Mouse (Mus musculus) CH12.LX (cell line): ENCODE measurements around the gene Gm20388.

ENCODE experiments used
- BHLHE40 ChIP-seq: IDR thresholded peaks from 2 replicates; pipeline ENCODE4 v1.6.1; 2011; ENCODE audit warnings: mild to moderate bottlenecking, low read depth, low read length, improper control_type of control experiment
- CTCF ChIP-seq, 2 experiments: IDR thresholded peaks in 1 of 2; conservative IDR thresholded peaks in 1 of 2; 2 replicates each; pipeline ENCODE4 v1.5.1; 2011 to 2012; ENCODE audit warnings: low read depth in 2 of 2, low read length in 2 of 2, improper control_type of control experiment in 1 of 2, inconsistent platforms in 1 of 2, mild to moderate bottlenecking in 1 of 2, moderate library complexity in 1 of 2
- EP300 ChIP-seq: IDR thresholded peaks from 2 replicates; pipeline ENCODE4 v1.6.1; 2011; ENCODE audit warnings: low read length, improper control_type of control experiment
- ETS1 ChIP-seq: conservative IDR thresholded peaks from 2 replicates; pipeline ENCODE4 v1.6.1; 2012; ENCODE audit warnings: low read depth, mild to moderate bottlenecking, inconsistent platforms, low read length, improper control_type of control experiment, moderate library complexity
- MAX ChIP-seq: IDR thresholded peaks from 2 replicates; pipeline ENCODE4 v1.6.1; 2011; ENCODE audit warnings: low read length, improper control_type of control experiment
- MAZ ChIP-seq: IDR thresholded peaks from 2 replicates; pipeline ENCODE4 v1.6.1; 2012; ENCODE audit warnings: low read depth, mild to moderate bottlenecking, inconsistent platforms, low read length, improper control_type of control experiment, moderate library complexity
- MEF2A ChIP-seq: IDR thresholded peaks from 2 replicates; pipeline ENCODE4 v1.6.1; 2014; ENCODE audit warnings: low read depth, mild to moderate bottlenecking, inconsistent platforms, low read length, improper control_type of control experiment, borderline replicate concordance
- PAX5 ChIP-seq: IDR thresholded peaks from 2 replicates; pipeline ENCODE4 v1.6.1; 2012; ENCODE audit warnings: low read length, inconsistent platforms, mixed read lengths
- POLR2A ChIP-seq: IDR thresholded peaks from 2 replicates; pipeline ENCODE4 v1.6.1; 2011; ENCODE audit warnings: low read depth, mild to moderate bottlenecking, improper control_type of control experiment, low read length
- SMC3 ChIP-seq: IDR thresholded peaks from 2 replicates; pipeline ENCODE4 v1.6.1; 2011; ENCODE audit warnings: low read depth, low read length, improper control_type of control experiment
- ZC3H11A ChIP-seq: IDR thresholded peaks from 2 replicates; pipeline ENCODE4 v1.6.1; 2012; ENCODE audit warnings: low read depth, mild to moderate bottlenecking, inconsistent platforms, low read length, improper control_type of control experiment

GRCm38 (mm10) chr8:120821399-120822170 lies 910.9 kb downstream of the Gm20388 start:
- TF ChIP-seq ETS1 (no peak), MEF2A (no peak), PAX5 (no peak), MAX (no peak), MAZ (no peak), CTCF (conservative IDR thresholded peaks at IDR 0.05 in 1 of 2, IDR thresholded peaks at IDR 0.05 in 1 of 2; ENCODE audit: low read depth in 2 of 2, low read length in 2 of 2) (peak; percentile 19 to 79; a peak in 2 of 4 replicates), ZC3H11A (0 out of 2 replicates have a peak, but pooled peaks have one; percentile 14), SMC3 (peak; percentile 79), BHLHE40 (no peak), POLR2A (no peak), EP300 (no peak)
